Mouse (Mus musculus) olfactory bulb, adult 2 months (tissue): ENCODE data around the gene Cd302.

Experiments
- CTCF ChIP-seq: fragments of 200-500 bp; IDR thresholded peaks from 2 replicates; pipeline ENCODE4 v1.5.1; 2012; ENCODE audit warnings: low read depth, mild to moderate bottlenecking, low read length, moderate library complexity; ENCODE audit not compliant: insufficient read depth
- POLR2A ChIP-seq: fragments of 200-500 bp; IDR thresholded peaks from 2 replicates; pipeline ENCODE4 v1.6.1; 2012; ENCODE audit warnings: mild to moderate bottlenecking, low read depth, low read length, moderate library complexity; ENCODE audit not compliant: insufficient read depth

- TF ChIP-seq CTCF (no peak), POLR2A (no peak)
Observed at GRCm38 (mm10) chr2:60234506-60234905, 49.8 kb downstream of the Cd302 start.
